Mouse (Mus musculus): ENCODE results near the gene Samd10. TPM values are rescaled to one million over a fixed set of nuclear protein-coding genes. Genes with fewer than 3 reads are reported as not detected.

Gene Samd10
- polyA plus RNA-seq, 1 experiment from 2014 or later: 2.8 TPM

- no peak overlapping the region for H3K4me3 ChIP-seq (ENCODE audit: inconsistent target)
- no peak overlapping the region for H3K27ac ChIP-seq
- H3K36me3 ChIP-seq (ENCODE audit: inconsistent target): peaks cover 34% of the 10 kb centered on the region
- peaks cover 76% of the 10 kb centered on the region for H3K79me2 ChIP-seq (ENCODE audit: inconsistent target)
- WGBS (ENCODE audit: missing documents): 96% methylated on average over 7 of the region's 7 CpGs
Measured at GRCm38 (mm10) chr2:181546142-181546541, 52.9 kb downstream of the Samd10 start.

Other genes with a start within 250 kb of the Samd10 start
- gene Zgpat, start 234.3 kb downstream of the Samd10 start, polyA plus RNA-seq (2018): 13.7 to 17.8 TPM (median 17.3 TPM) in 3 replicates
- gene Arfrp1, start 233.8 kb downstream of the Samd10 start, polyA plus RNA-seq (2018): 21.9 to 23.2 TPM (median 22.5 TPM) in 3 replicates
- 2.9 to 8.2 TPM (median 3.7 TPM) in 3 replicates for gene Lime1, start 219.1 kb downstream of the Samd10 start, polyA plus RNA-seq (2018)
- gene Zbtb46, start 139.8 kb downstream of the Samd10 start, polyA plus RNA-seq (2018): 0.09 to 0.23 TPM (median 0.21 TPM) in 3 replicates
- not detected in 3 replicates for gene Abhd16b, start 106.0 kb downstream of the Samd10 start, polyA plus RNA-seq (2018)
- 36.4 to 66.4 TPM (median 47.0 TPM) in 3 replicates for gene Tpd52l2, start 102.1 kb downstream of the Samd10 start, polyA plus RNA-seq (2018)
- 50.7 to 68.7 TPM (median 60.0 TPM) in 3 replicates for gene Dnajc5, start 78.7 kb downstream of the Samd10 start, polyA plus RNA-seq (2018)
- gene Uckl1, start 14.3 kb downstream of the Samd10 start, polyA plus RNA-seq (2018): 32.9 to 57.2 TPM (median 33.9 TPM) in 3 replicates
- 34.2 to 55.4 TPM (median 34.6 TPM) in 3 replicates for gene Prpf6, start 7.3 kb downstream of the Samd10 start, polyA plus RNA-seq (2018)
- 6.0 to 12.6 TPM (median 6.7 TPM) in 3 replicates for gene Zfp512b, start 6.4 kb downstream of the Samd10 start, polyA plus RNA-seq (2018)
- gene Gm29797, start 57.8 kb upstream of the Samd10 start, polyA plus RNA-seq (2018): not detected in 3 replicates
- 0.15 TPM in 1 of 3 replicates, not detected in the others for gene Sox18, start 72.4 kb upstream of the Samd10 start, polyA plus RNA-seq (2018)
- 1.5 to 3.2 TPM (median 1.9 TPM) in 3 replicates for gene Tcea2, start 81.1 kb upstream of the Samd10 start, polyA plus RNA-seq (2018)
- gene Rgs19, start 94.8 kb upstream of the Samd10 start, polyA plus RNA-seq (2018): 74.5 to 107 TPM (median 89.4 TPM) in 3 replicates
- gene Lkaaear1, start 99.2 kb upstream of the Samd10 start, polyA plus RNA-seq (2018): not detected in 3 replicates
- 0.12 TPM in 1 of 3 replicates, not detected in the others for gene Oprl1, start 115.8 kb upstream of the Samd10 start, polyA plus RNA-seq (2018)
- not detected in 3 replicates for gene Myt1, start 164.1 kb upstream of the Samd10 start, polyA plus RNA-seq (2018)
- gene Pcmtd2, start 238.6 kb upstream of the Samd10 start, polyA plus RNA-seq (2018): 8.6 to 22.6 TPM (median 14.6 TPM) in 3 replicates